Mouse (Mus musculus): ENCODE data around the gene Mvp. TPM values are rescaled to one million over a fixed set of nuclear protein-coding genes. Genes with fewer than 3 reads are reported as not detected.

Gene Mvp
- polyA plus RNA-seq, 1 experiment, result 32.2 TPM

DNA sequence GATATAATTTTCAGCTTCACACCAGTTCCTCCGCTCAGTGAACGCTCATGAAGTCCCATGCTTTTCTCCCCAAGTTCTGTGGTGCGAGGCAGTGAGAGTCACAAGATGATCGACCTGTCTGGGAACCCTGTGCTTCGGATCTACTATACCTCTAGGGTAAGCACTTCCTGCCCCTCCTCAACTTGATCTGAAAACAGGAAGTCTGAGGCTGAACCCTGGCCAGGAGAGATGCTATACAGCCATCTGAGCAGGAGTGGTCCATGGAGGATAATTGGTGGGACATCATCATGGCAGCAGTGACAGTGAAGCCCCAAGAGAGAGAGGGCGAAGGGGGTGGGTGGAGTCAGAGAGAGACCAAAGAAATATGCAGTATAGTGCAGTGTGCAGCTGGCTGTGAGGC, 35.6 kb downstream of the Mvp start:
- H3K4me3 ChIP-seq (ENCODE audit: insufficient read depth, low read length), result no peak overlapping the region
- TF ChIP-seq POLR2A (IDR thresholded peaks at IDR 0.05; ENCODE audit: low read depth, low read length), result no peak
- no peaks in the 10 kb centered on the region for H3K4me1 ChIP-seq (ENCODE audit: control insufficient read depth, insufficient read depth, low read length)
- H3K27ac ChIP-seq (ENCODE audit: insufficient read depth, low read length), result no peak overlapping the region

DNA sequence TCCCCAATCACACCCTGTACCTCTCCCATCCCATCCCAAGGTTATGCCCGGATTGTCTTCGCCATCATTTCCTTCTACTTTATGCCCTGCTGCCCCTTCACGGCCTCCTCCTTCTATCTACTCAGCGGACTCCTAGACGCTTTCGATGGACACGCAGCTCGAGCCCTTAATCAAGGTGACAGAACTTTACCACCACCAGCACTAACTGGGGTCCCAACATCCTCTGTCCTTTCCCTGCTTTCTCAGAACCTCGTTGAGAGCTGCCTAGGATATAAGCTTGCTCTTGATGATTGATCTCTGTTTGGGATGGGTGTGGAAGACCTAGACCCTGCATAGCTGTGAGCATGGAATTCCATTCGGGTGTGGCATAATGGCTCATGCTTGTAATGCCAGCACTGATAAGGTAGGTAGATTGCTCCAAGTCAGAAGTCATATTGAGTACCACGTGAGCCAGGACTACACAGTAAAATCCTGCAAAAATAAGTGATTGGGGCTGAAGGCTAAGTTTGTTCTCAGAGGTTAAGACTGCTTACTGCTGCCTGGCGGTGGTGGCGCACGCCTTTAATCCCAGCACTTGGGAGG, 37.5 kb downstream of the Mvp start:
- peak overlapping the region; percentile 98 for H3K4me3 ChIP-seq (ENCODE audit: insufficient read depth, low read length)
- TF ChIP-seq CTCF (IDR thresholded peaks at IDR 0.05; ENCODE audit: borderline replicate concordance, insufficient read depth, low read length) (no peak), POLR2A (IDR thresholded peaks at IDR 0.05; ENCODE audit: low read depth, low read length) (0 out of 2 replicates have a peak, but pooled peaks have one; percentile 10)
- H3K4me1 ChIP-seq (ENCODE audit: control insufficient read depth, insufficient read depth, low read length), result no peaks in the 10 kb centered on the region
- 0 out of 2 replicates have a peak overlapping the region, but pooled peaks have one; percentile 24 for H3K27ac ChIP-seq (ENCODE audit: insufficient read depth, low read length)

GRCm38 (mm10) chr7:126975950-126976866, 38.2 kb downstream of the Mvp start, which contains the start of gene Cdiptos:
Cdiptos (minus strand) TSS chr7:126976098.
- Histone ChIP-seq H3K4me3 (ENCODE audit: insufficient read depth, low read length) (peak within 1 kb of the TSS; percentile 98), H3K27ac (ENCODE audit: insufficient read depth, low read length) (peak within 1 kb of the TSS; percentile 97)
- peak; percentile 84 for TF ChIP-seq CTCF (IDR thresholded peaks at IDR 0.05; ENCODE audit: borderline replicate concordance, insufficient read depth, low read length)
- 0 out of 2 replicates have a peak, but pooled peaks have one; percentile 12 for TF ChIP-seq POLR2A (IDR thresholded peaks at IDR 0.05; ENCODE audit: low read depth, low read length)

DNA sequence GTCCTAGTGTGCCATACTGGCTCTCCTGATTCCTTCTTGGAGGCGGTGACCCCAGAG, 38.7 kb downstream of the Mvp start, which contains the start of gene Cdipt:
Cdipt (plus strand) TSS at position 22 of the 57 bp plus-strand sequence.
- Histone ChIP-seq H3K27ac (ENCODE audit: insufficient read depth, low read length) (peak within 1 kb of the TSS; percentile 97), H3K4me3 (ENCODE audit: insufficient read depth, low read length) (peak within 1 kb of the TSS; percentile 98), H3K4me1 (ENCODE audit: control insufficient read depth, insufficient read depth, low read length) (no peaks in the 10 kb centered on the region)
- TF ChIP-seq POLR2A (IDR thresholded peaks at IDR 0.05; ENCODE audit: low read depth, low read length) (no peak; the same call in 1 of the 2 replicates), CTCF (IDR thresholded peaks at IDR 0.05; ENCODE audit: borderline replicate concordance, insufficient read depth, low read length) (no peak)

More at GRCm38 (mm10) chr7:126975950-126976866, 38.2 kb downstream of the Mvp start, which contains the start of gene Cdiptos:
- no peaks in the 10 kb centered on the region for H3K4me1 ChIP-seq (ENCODE audit: control insufficient read depth, insufficient read depth, low read length)

- no peak overlapping the region for H3K4me3 ChIP-seq (ENCODE audit: insufficient read depth, low read length)
Measured at GRCm38 (mm10) chr7:126975493-126975892, 38.9 kb downstream of the Mvp start.

GRCm38 (mm10) chr7:126967361-126967760, 47.1 kb downstream of the Mvp start:
- no peak for TF ChIP-seq POLR2A (IDR thresholded peaks at IDR 0.05; ENCODE audit: low read depth, low read length)
- TF ChIP-seq CTCF (IDR thresholded peaks at IDR 0.05; ENCODE audit: borderline replicate concordance, insufficient read depth, low read length), result no peak
- H3K4me1 ChIP-seq (ENCODE audit: control insufficient read depth, insufficient read depth, low read length), result no peaks in the 10 kb centered on the region
- no peak overlapping the region for H3K4me3 ChIP-seq (ENCODE audit: insufficient read depth, low read length)
- H3K27ac ChIP-seq (ENCODE audit: insufficient read depth, low read length), result no peak overlapping the region

More at GRCm38 (mm10) chr7:126975493-126975892, 38.9 kb downstream of the Mvp start:
- TF ChIP-seq CTCF (IDR thresholded peaks at IDR 0.05; ENCODE audit: borderline replicate concordance, insufficient read depth, low read length) (no peak), POLR2A (IDR thresholded peaks at IDR 0.05; ENCODE audit: low read depth, low read length) (no peak)
- H3K27ac ChIP-seq (ENCODE audit: insufficient read depth, low read length), result no peak overlapping the region
- H3K4me1 ChIP-seq (ENCODE audit: control insufficient read depth, insufficient read depth, low read length), result no peaks in the 10 kb centered on the region

DNA sequence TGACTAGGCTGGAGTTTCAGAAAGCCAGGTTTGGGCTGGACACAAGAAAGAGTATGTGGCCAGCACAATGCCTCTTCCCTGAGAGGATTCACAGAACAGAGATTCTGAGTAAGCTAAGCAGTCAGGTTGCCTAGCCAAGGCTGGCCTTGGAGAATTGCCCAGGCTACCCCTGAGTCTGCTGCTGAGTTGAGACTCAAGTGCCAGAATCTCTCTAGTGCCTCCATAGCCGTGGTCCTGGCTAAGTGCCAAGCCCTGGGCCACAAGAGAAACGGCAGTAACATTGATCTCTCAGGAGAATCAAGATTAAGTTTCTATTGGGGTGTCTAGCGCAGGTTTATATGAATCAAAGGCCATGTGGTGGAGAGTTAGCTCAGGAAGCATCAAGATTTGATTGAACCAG, 48.9 kb downstream of the Mvp start:
- Histone ChIP-seq H3K4me3 (ENCODE audit: insufficient read depth, low read length) (no peak overlapping the region), H3K4me1 (ENCODE audit: control insufficient read depth, insufficient read depth, low read length) (no peaks in the 10 kb centered on the region), H3K27ac (ENCODE audit: insufficient read depth, low read length) (no peak overlapping the region)
- no peak for TF ChIP-seq POLR2A (IDR thresholded peaks at IDR 0.05; ENCODE audit: low read depth, low read length)
- TF ChIP-seq CTCF (IDR thresholded peaks at IDR 0.05; ENCODE audit: borderline replicate concordance, insufficient read depth, low read length), result no peak

DNA sequence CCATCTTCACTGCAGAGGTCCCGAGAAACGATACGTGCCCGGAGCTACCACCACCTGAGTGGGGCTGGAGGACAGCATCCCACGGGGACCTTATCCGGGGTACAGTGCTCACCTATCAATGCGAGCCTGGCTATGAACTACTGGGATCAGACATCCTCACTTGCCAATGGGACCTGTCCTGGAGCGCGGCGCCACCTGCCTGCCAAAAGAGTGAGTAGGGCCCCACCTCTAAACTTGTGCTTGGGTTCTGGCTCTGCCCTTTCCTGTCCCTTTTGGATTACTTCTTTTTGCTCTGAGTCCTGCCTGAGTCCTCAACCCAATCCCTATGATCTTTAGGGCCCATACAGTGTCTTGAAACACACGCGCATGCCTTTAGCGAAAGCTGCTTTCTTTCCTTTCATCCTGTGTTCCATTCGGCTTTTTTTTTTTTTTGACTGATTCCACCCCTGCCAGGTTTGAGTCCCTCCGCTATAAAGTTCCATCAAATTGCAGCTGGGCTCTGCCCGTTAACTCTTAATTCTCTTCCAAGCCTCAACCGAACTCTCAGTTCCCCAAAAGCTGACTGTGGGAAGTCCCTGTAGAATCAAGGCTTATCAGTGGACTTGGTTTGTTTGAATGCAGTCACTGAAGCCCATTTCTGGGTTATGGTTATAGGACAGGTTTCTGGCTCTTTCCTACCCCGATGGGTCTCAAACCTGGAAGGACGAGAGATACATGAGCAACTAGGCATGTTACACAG, 50.7 kb downstream of the Mvp start:
- H3K27ac ChIP-seq (ENCODE audit: insufficient read depth, low read length), result no peak overlapping the region
- H3K4me1 ChIP-seq (ENCODE audit: control insufficient read depth, insufficient read depth, low read length), result no peaks in the 10 kb centered on the region
- no peak for TF ChIP-seq POLR2A (IDR thresholded peaks at IDR 0.05; ENCODE audit: low read depth, low read length)
- TF ChIP-seq CTCF (IDR thresholded peaks at IDR 0.05; ENCODE audit: borderline replicate concordance, insufficient read depth, low read length), result peak; percentile 53; the same call in 1 of the 2 replicates
- no peak overlapping the region for H3K4me3 ChIP-seq (ENCODE audit: insufficient read depth, low read length)

DNA sequence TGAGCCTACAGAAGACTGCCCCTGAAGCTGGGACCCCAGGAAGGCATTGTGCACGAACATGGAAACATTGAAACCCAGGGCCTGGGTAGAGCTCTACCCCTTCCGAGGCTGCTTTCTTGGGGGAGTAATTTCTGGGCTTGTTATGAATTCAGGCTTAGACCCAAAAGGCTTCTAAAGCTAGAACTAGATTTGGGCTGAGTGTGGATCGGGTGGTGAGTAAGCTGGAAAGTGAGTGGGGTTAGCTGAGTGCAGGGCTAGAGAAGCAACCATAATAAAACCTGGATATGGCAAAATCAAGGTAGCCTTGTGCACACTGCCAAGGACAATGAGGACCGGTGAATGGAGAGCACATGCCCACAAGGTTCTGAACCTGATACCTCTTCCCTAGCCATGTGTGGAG, 52.5 kb downstream of the Mvp start:
- TF ChIP-seq POLR2A (IDR thresholded peaks at IDR 0.05; ENCODE audit: low read depth, low read length) (no peak), CTCF (IDR thresholded peaks at IDR 0.05; ENCODE audit: borderline replicate concordance, insufficient read depth, low read length) (no peak)

More for the DNA sequence above, 52.5 kb downstream of the Mvp start:
- Histone ChIP-seq H3K4me1 (ENCODE audit: control insufficient read depth, insufficient read depth, low read length) (no peaks in the 10 kb centered on the region), H3K4me3 (ENCODE audit: insufficient read depth, low read length) (no peak overlapping the region), H3K27ac (ENCODE audit: insufficient read depth, low read length) (no peak overlapping the region)
